Mouse (Mus musculus): ENCODE measurements around the gene Sec14l1.
A peak's percentile ranks its signal among the peaks of the same experiment; 100 is the strongest.

Gene Sec14l1

GRCm38 (mm10) chr11:117109179-117109954, 5.6 kb upstream of the Sec14l1 start:
- DNase-seq (ENCODE audit: low spot score), result no peak

GRCm38 (mm10) chr11:117111967-117112648, 2.9 kb upstream of the Sec14l1 start:
- no peak for DNase-seq (ENCODE audit: low spot score)

- no peak for DNase-seq (ENCODE audit: low spot score)
Measured at GRCm38 (mm10) chr11:117112649-117113051, 2.3 kb upstream of the Sec14l1 start.

- no peak for DNase-seq (ENCODE audit: low spot score)
Measured at GRCm38 (mm10) chr11:117113377-117113776, 1.6 kb upstream of the Sec14l1 start.

GRCm38 (mm10) chr11:117114231-117114591, 757 bp upstream of the Sec14l1 start:
- no peak for DNase-seq (ENCODE audit: low spot score)

- DNase-seq (ENCODE audit: low spot score), result no peak
Measured at GRCm38 (mm10) chr11:117115346-117116219, 615 bp downstream of the Sec14l1 start.

GRCm38 (mm10) chr11:117116350-117117303, 1.7 kb downstream of the Sec14l1 start:
- DNase-seq (ENCODE audit: low spot score), result no peak

- DNase-seq (ENCODE audit: low spot score), result no peak
Measured at GRCm38 (mm10) chr11:117117321-117117720, 2.4 kb downstream of the Sec14l1 start.

GRCm38 (mm10) chr11:117117791-117118190, 2.8 kb downstream of the Sec14l1 start:
- DNase-seq (ENCODE audit: low spot score), result no peak

- DNase-seq (ENCODE audit: low spot score), result no peak
Measured at GRCm38 (mm10) chr11:117118248-117118647, 3.3 kb downstream of the Sec14l1 start.

- DNase-seq (ENCODE audit: low spot score), result no peak
Measured at GRCm38 (mm10) chr11:117118721-117119321, 3.9 kb downstream of the Sec14l1 start.

- no peak for DNase-seq (ENCODE audit: low spot score)
Measured at GRCm38 (mm10) chr11:117119723-117120122, 4.8 kb downstream of the Sec14l1 start.

- no peak for DNase-seq (ENCODE audit: low spot score)
Measured at GRCm38 (mm10) chr11:117120285-117121163, 5.6 kb downstream of the Sec14l1 start.

GRCm38 (mm10) chr11:117121164-117121535, 6.2 kb downstream of the Sec14l1 start:
- peak; percentile 72 for DNase-seq (ENCODE audit: low spot score)

GRCm38 (mm10) chr11:117121954-117122353, 7.0 kb downstream of the Sec14l1 start:
- DNase-seq (ENCODE audit: low spot score), result no peak

- no peak for DNase-seq (ENCODE audit: low spot score)
Measured at GRCm38 (mm10) chr11:117123418-117124085, 8.6 kb downstream of the Sec14l1 start.

GRCm38 (mm10) chr11:117124539-117124938, 9.6 kb downstream of the Sec14l1 start:
- DNase-seq (ENCODE audit: low spot score), result no peak

- no peak for DNase-seq (ENCODE audit: low spot score)
Measured at GRCm38 (mm10) chr11:117127250-117127837, 12.4 kb downstream of the Sec14l1 start.

GRCm38 (mm10) chr11:117127931-117128548, 13.1 kb downstream of the Sec14l1 start:
- DNase-seq (ENCODE audit: low spot score), result no peak

Data from layer of hippocampus, adult 11-12 months (tissue).